Mouse (Mus musculus) C2C12 (cell line): ENCODE measurements around the gene Ring1.

ENCODE experiments used
- CTCF ChIP-seq: IDR thresholded peaks from one replicate; pipeline ENCODE4 v1.5.1; 2011; ENCODE audit not compliant: control insufficient read depth, insufficient read depth, insufficient read length
- MAX ChIP-seq: IDR thresholded peaks from one replicate; pipeline ENCODE4 v1.6.1; 2011; ENCODE audit warnings: mild to moderate bottlenecking, control low read depth
- MYOD1 ChIP-seq: IDR thresholded peaks from one replicate; pipeline ENCODE4 v1.6.1; 2011; ENCODE audit warnings: low read depth; ENCODE audit not compliant: control insufficient read depth, insufficient read length
- MYOG ChIP-seq: IDR thresholded peaks from one replicate; pipeline ENCODE4 v1.6.1; 2011; ENCODE audit not compliant: control insufficient read depth, insufficient read length; ENCODE audit errors: extremely low read depth

DNA sequence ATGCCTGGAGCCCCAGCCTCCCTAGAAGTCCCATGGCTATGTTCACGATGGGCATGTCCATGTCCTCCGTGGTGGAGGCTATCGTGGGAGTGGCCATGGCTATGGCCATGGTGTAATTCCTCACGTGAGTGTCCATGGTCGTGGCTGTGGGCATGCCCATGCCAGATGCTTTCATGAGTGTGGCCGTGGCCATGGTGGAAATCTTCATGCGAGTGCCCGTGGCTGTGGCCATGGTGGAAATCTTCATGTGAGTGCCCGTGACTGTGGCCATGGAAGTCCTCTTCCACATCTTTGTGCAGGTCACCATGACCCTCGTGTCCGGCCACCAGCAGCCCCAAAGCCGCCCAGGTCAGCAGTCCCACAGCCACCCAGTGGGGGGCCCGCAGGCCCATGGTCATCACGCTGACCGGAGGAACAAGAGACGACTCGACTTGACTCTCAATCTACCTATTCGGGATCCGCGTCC lies 6.4 kb upstream of the Ring1 start:
- TF ChIP-seq CTCF (no peak), MAX (no peak), MYOD1 (no peak), MYOG (no peak)
